Mouse (Mus musculus) liver, postnatal 0 days (tissue): Measurements from ENCODE around the gene Mllt1.

Experiments
- CTCF ChIP-seq: sonication (generic); IDR thresholded peaks from 2 replicates; pipeline ENCODE4 v1.5.1; 2016; ENCODE audit warnings: antibody characterized with exemption, low read depth
- EP300 ChIP-seq: IDR thresholded peaks from 2 replicates; pipeline ENCODE4 v1.6.1; 2016; ENCODE audit warnings: antibody characterized with exemption, low read depth, mild to moderate bottlenecking

DNA sequence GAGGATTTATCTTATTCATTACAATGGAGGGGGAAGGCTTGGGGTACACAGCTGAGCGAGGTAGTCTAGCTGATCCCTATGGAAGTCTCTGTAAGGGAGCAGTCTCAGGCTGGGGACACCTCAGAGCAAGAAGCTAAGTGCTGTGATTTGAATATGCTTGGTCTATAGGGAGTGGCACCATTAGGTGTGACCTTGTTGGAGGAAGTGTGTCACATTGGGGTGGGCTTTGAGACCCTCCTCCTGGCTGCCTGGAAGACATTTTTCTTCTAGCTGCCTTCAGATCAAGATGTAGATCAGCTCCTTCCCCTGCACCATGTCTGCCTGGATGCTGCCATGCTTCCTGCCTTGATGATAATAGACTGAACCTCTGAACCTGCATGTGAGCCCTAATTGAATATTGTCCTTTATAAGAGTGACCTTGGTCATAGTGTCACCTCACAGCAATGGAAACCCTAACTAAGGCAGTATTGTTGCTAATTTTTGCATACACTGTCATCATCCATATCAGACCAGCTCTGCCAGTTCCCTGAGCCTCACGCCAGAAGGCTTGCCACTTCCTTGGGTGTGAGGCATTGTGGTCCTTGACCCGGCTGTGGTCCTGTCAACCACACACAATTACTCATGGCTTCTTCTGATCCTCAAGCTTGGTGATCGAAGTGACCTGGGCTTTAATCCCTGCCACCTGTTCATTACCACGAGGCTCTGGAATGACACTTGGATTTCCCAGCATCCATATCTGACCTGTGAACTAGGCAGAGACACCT, 27.6 kb upstream of the Mllt1 start:
- TF ChIP-seq CTCF (no peak), EP300 (no peak)
